Mouse (Mus musculus): ENCODE results near the gene Gm42791. TPM values are rescaled to one million over a fixed set of nuclear protein-coding genes. Genes with fewer than 3 reads are reported as not detected.

Gene Gm42791
- polyA plus RNA-seq, 1 experiment: not detected

- no peak overlapping the region for H3K4me3 ChIP-seq (ENCODE audit: control insufficient read depth, low read depth, low read length)
- no peaks in the 10 kb centered on the region for H3K27me3 ChIP-seq (ENCODE audit: control insufficient read depth, insufficient read depth, low read length)
- TF ChIP-seq POLR2A (IDR thresholded peaks at IDR 0.05; ENCODE audit: control insufficient read depth, low read depth, low read length) (no peak), CTCF (IDR thresholded peaks at IDR 0.05; ENCODE audit: control insufficient read depth, insufficient read depth, insufficient replicate concordance, low read depth, low read length) (no peak)
- H3K4me1 ChIP-seq (ENCODE audit: control insufficient read depth, insufficient read depth, low read length): peaks cover 5% of the 10 kb centered on the region
- no peak overlapping the region for H3K27ac ChIP-seq (ENCODE audit: control insufficient read depth, insufficient read depth, low read depth, low read length)
- H3K36me3 ChIP-seq (ENCODE audit: control insufficient read depth, insufficient read depth, low read length): no peaks in the 10 kb centered on the region
Observed at GRCm38 (mm10) chr5:148978458-148979165, 16.3 kb downstream of the Gm42791 start.

- Histone ChIP-seq H3K4me1 (ENCODE audit: control insufficient read depth, insufficient read depth, low read length) (peaks cover 5% of the 10 kb centered on the region), H3K27ac (ENCODE audit: control insufficient read depth, insufficient read depth, low read depth, low read length) (no peak overlapping the region), H3K36me3 (ENCODE audit: control insufficient read depth, insufficient read depth, low read length) (no peaks in the 10 kb centered on the region), H3K27me3 (ENCODE audit: control insufficient read depth, insufficient read depth, low read length) (no peaks in the 10 kb centered on the region), H3K4me3 (ENCODE audit: control insufficient read depth, low read depth, low read length) (no peak overlapping the region)
- TF ChIP-seq CTCF (IDR thresholded peaks at IDR 0.05; ENCODE audit: control insufficient read depth, insufficient read depth, insufficient replicate concordance, low read depth, low read length) (no peak), POLR2A (IDR thresholded peaks at IDR 0.05; ENCODE audit: control insufficient read depth, low read depth, low read length) (no peak)
Observed at GRCm38 (mm10) chr5:148977698-148978457, 17.1 kb downstream of the Gm42791 start.

GRCm38 (mm10) chr5:148976876-148977275 lies 18.1 kb downstream of the Gm42791 start:
- Histone ChIP-seq H3K27ac (ENCODE audit: control insufficient read depth, insufficient read depth, low read depth, low read length) (no peak overlapping the region), H3K4me3 (ENCODE audit: control insufficient read depth, low read depth, low read length) (no peak overlapping the region), H3K36me3 (ENCODE audit: control insufficient read depth, insufficient read depth, low read length) (no peaks in the 10 kb centered on the region), H3K27me3 (ENCODE audit: control insufficient read depth, insufficient read depth, low read length) (no peaks in the 10 kb centered on the region), H3K4me1 (ENCODE audit: control insufficient read depth, insufficient read depth, low read length) (peaks cover 2% of the 10 kb centered on the region; the same call in 1 of the 2 replicates)
- no peak for TF ChIP-seq POLR2A (IDR thresholded peaks at IDR 0.05; ENCODE audit: control insufficient read depth, low read depth, low read length)
- TF ChIP-seq CTCF (IDR thresholded peaks at IDR 0.05; ENCODE audit: control insufficient read depth, insufficient read depth, insufficient replicate concordance, low read depth, low read length): no peak

GRCm38 (mm10) chr5:148975035-148975434 lies 19.9 kb downstream of the Gm42791 start:
- H3K4me3 ChIP-seq (ENCODE audit: control insufficient read depth, low read depth, low read length): no peak overlapping the region
- no peak overlapping the region for H3K27ac ChIP-seq (ENCODE audit: control insufficient read depth, insufficient read depth, low read depth, low read length)
- H3K27me3 ChIP-seq (ENCODE audit: control insufficient read depth, insufficient read depth, low read length): no peaks in the 10 kb centered on the region
- no peaks in the 10 kb centered on the region for H3K36me3 ChIP-seq (ENCODE audit: control insufficient read depth, insufficient read depth, low read length)
- no peaks in the 10 kb centered on the region; the same call in 1 of the 2 replicates for H3K4me1 ChIP-seq (ENCODE audit: control insufficient read depth, insufficient read depth, low read length)
- no peak for TF ChIP-seq POLR2A (IDR thresholded peaks at IDR 0.05; ENCODE audit: control insufficient read depth, low read depth, low read length)
- TF ChIP-seq CTCF (IDR thresholded peaks at IDR 0.05; ENCODE audit: control insufficient read depth, insufficient read depth, insufficient replicate concordance, low read depth, low read length): no peak

GRCm38 (mm10) chr5:148973019-148973668 lies 21.8 kb downstream of the Gm42791 start:
- Histone ChIP-seq H3K27ac (ENCODE audit: control insufficient read depth, insufficient read depth, low read depth, low read length) (no peak overlapping the region), H3K27me3 (ENCODE audit: control insufficient read depth, insufficient read depth, low read length) (no peaks in the 10 kb centered on the region), H3K4me1 (ENCODE audit: control insufficient read depth, insufficient read depth, low read length) (peaks cover 2% of the 10 kb centered on the region; the same call in 1 of the 2 replicates), H3K36me3 (ENCODE audit: control insufficient read depth, insufficient read depth, low read length) (no peaks in the 10 kb centered on the region), H3K4me3 (ENCODE audit: control insufficient read depth, low read depth, low read length) (no peak overlapping the region)
- TF ChIP-seq CTCF (IDR thresholded peaks at IDR 0.05; ENCODE audit: control insufficient read depth, insufficient read depth, insufficient replicate concordance, low read depth, low read length) (no peak), POLR2A (IDR thresholded peaks at IDR 0.05; ENCODE audit: control insufficient read depth, low read depth, low read length) (no peak)

GRCm38 (mm10) chr5:148972167-148972566 lies 22.8 kb downstream of the Gm42791 start:
- no peak overlapping the region for H3K27ac ChIP-seq (ENCODE audit: control insufficient read depth, insufficient read depth, low read depth, low read length)
- peaks cover 6% of the 10 kb centered on the region for H3K4me1 ChIP-seq (ENCODE audit: control insufficient read depth, insufficient read depth, low read length)
- no peaks in the 10 kb centered on the region for H3K27me3 ChIP-seq (ENCODE audit: control insufficient read depth, insufficient read depth, low read length)
- TF ChIP-seq CTCF (IDR thresholded peaks at IDR 0.05; ENCODE audit: control insufficient read depth, insufficient read depth, insufficient replicate concordance, low read depth, low read length) (no peak), POLR2A (IDR thresholded peaks at IDR 0.05; ENCODE audit: control insufficient read depth, low read depth, low read length) (no peak)
- no peaks in the 10 kb centered on the region for H3K36me3 ChIP-seq (ENCODE audit: control insufficient read depth, insufficient read depth, low read length)
- no peak overlapping the region for H3K4me3 ChIP-seq (ENCODE audit: control insufficient read depth, low read depth, low read length)

- no peak overlapping the region for H3K27ac ChIP-seq (ENCODE audit: control insufficient read depth, insufficient read depth, low read depth, low read length)
- H3K4me1 ChIP-seq (ENCODE audit: control insufficient read depth, insufficient read depth, low read length): peaks cover 6% of the 10 kb centered on the region
- no peak for TF ChIP-seq CTCF (IDR thresholded peaks at IDR 0.05; ENCODE audit: control insufficient read depth, insufficient read depth, insufficient replicate concordance, low read depth, low read length)
- no peak for TF ChIP-seq POLR2A (IDR thresholded peaks at IDR 0.05; ENCODE audit: control insufficient read depth, low read depth, low read length)
- H3K4me3 ChIP-seq (ENCODE audit: control insufficient read depth, low read depth, low read length): no peak overlapping the region
- no peaks in the 10 kb centered on the region for H3K27me3 ChIP-seq (ENCODE audit: control insufficient read depth, insufficient read depth, low read length)
- H3K36me3 ChIP-seq (ENCODE audit: control insufficient read depth, insufficient read depth, low read length): no peaks in the 10 kb centered on the region
Observed at GRCm38 (mm10) chr5:148969648-148970047, 25.3 kb downstream of the Gm42791 start.

All from testis, adult 2 months (tissue).